Mouse (Mus musculus) right cerebral cortex, postnatal 25 days (tissue): Measurements from ENCODE around the gene Prcd.
"Not testable (repeated sequence)": the region's sequence is repeated elsewhere in the genome, so short reads cannot be mapped to it uniquely, and the experiment has no call there.

Source experiments
- DNase-seq: peaks from one replicate; pipeline ENCODE4 v3.0.0; 2022

The Prcd gene

GRCm38 (mm10) chr11:116626299-116627071, 26.8 kb upstream of the Prcd start, which contains the start of gene Rhbdf2:
Rhbdf2 (minus strand) TSS chr11:116627019.
- DNase-seq, result no peak

GRCm38 (mm10) chr11:116627072-116628020, 26.0 kb upstream of the Prcd start:
- no peak for DNase-seq

GRCm38 (mm10) chr11:116628712-116629111, 24.6 kb upstream of the Prcd start:
- DNase-seq, result peak; percentile 73

GRCm38 (mm10) chr11:116629472-116629871, 23.9 kb upstream of the Prcd start:
- DNase-seq, result no peak

DNA sequence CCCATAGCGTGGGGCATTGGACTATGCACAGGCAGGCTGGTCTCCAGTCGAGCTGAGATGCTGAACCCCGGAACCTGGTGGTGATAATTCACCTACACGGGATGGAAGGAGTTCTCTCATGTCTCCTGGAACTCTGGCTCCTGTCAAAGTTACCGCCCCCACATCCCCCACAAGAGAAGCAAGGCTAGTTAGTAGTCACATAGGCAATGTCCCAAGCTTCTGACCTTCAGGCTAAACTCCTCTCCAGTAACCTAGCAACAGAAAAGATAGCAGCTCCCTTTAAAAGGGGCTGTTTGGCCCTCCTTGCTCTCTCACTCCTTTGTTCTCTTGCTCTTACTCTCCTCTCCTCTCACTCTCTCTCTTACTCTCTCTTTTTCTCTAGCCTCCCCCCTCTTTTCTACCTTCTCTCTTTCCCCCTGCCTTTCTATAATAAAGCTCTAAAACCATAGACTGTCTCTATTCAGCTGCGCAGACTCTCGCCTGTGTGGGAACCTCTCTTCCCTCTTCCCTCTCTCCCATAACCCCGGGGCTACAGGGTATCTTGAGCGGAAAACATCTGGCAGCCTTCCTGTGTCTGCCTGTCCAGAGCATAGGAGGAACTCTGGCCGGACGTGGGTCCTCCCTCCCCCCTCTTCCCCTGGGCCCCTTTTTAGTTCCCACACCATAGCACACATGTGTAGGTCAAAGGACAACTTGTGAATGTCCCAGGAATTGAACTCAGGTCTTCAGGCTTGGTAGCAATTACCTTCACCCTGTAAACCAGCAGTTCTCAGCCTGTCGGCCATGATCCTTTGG, 23.0 kb upstream of the Prcd start:
- no peak for DNase-seq

- DNase-seq, result no peak
Observed at GRCm38 (mm10) chr11:116632962-116633361, 20.4 kb upstream of the Prcd start.

DNA sequence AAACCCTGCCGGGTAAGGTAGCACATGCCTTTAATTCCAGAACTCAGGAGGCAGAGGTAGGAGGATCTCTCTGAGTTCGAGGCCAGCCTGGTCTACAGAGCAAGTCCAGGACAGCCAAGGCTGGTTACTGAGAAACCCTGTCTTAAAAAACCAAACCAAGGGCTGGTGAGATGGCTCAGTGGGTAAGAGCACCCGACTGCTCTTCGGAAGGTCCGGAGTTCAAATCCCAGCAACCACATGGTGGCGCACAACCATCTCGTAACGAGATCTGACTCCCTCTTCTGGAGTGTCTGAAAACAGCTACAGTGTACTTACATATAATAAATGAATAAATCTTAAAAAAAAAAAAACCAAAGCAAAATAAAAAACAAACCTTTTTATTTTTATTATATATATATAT, 16.7 kb upstream of the Prcd start:
- DNase-seq, result not testable (repeated sequence)

- DNase-seq, result no peak
Observed at GRCm38 (mm10) chr11:116641168-116641567, 12.2 kb upstream of the Prcd start.

DNA sequence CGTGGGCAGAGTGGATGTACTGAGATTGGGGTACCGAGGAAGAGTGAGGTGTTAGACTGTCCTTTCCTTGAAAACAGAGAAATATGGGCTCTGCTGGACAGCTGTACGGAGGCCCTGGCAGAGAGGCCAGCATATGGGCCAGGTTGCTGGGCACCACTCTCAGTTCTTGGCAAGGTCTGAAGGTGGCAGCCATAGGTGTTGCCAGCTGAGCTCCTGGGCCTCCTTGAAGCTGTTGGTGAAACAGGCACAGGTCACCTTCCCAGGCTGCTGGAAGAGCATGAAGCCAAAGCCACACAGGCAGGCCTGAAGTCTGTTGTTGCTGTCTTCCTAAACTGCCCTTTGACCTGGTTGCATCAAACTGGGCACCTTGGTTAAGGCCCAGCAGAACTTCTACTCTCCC, 11.6 kb upstream of the Prcd start:
- no peak for DNase-seq

- DNase-seq, result peak; percentile 87
Observed at GRCm38 (mm10) chr11:116642681-116643578, 10.4 kb upstream of the Prcd start.

DNA sequence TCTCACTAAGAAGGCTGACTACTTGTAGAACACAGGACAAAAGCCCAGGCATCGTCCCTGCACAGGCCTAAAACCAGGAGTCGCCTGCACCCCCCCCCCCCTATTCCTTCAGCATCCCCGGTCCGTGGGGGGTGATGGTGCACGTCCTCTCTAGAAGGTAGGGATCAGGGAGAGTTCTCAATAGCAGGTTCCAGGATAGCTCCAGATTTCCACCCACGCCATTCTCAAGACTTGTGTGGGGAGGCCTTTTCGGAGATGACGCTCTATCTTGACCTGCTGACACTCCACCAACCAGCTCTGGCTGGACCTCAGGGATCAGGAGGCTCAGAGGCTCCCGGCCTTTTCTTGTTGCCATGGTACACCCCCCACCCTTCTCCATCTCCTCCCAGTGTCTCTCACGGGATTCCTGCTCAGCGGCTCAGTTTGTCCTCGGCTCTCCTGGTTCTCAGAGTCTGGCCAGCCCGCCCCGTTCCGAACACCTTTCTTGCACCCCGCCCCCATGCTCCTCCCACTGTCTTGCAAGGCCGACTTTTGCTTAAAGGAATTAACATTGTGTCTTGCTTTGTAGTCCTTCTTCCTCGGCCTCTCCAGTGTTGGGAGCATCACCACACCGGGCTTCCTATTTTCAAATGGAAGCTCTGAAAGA, 9.6 kb upstream of the Prcd start:
- DNase-seq, result no peak

DNA sequence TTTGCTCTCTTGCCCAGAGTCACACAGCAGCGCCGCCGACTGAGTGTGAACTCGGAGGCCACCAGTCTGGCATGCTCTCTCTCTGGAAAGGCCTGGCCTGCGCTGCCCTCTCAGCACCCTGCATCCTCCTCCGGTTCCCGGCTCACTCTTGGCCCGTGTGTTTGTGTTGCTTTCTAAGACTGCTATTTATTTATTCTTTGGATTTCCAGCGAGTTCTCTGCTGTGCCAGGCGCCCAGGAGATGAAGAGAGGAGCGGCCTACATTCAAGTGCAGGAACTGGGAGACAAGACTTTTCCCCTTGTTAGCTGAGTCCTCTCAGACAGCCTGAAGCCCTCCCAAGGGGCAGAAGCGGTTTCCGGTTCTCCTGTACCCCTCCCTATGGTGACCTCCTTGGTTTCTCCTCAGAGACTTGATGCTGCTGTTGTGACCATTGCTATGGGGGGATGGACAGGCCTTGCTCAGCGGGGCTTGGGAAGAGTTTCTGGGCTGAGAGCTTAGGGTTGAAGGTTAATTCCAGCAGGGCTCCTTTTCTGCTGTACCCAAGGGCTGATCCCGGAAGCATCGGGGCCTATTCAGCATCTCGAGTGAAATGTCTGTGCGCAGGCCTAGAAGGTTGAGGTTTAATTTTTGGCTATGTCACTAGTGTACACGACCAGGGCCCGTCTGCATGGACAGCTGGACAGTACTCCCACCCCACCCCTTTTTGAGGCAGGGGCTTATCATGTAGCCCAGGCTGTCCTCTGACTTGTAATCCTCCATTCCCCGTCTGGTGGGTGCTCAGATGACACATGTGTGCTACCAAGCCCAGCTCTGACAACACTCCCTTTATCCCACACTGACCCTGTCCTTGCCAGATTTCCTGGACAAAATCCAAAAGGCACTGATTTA, 8.9 kb upstream of the Prcd start:
- DNase-seq, result no peak

DNA sequence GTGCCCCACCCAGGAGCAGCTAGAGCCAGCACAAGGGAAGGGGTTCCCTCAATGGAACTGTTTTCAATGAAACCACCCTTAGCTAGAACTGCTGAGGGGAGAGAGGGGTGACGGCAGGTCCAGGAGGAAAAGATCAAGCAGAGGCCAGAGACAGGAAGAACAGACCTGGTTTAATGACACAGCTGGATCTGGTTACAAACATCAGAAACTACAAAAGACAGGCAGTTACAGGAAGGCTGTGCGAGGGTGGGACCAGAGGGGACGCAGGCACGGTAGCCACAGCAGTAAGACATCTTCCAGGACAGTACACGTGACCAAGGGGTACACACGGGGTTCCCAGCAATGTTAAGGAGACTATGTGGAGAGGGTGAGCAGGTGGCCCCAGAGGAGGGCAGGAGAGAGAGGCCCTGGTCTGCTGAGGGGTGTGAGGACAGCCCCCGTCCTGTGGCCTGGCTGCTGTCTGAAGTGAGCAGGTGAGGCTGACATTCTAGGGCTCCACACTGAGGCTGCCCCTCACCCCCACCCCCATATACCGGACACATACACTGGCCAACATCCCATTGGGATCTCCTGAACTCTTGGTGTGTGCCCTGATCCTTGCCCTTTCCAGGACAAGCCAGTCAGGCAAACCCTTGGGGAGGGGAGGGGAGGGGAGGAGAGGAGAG, 7.8 kb upstream of the Prcd start:
- no peak for DNase-seq

DNA sequence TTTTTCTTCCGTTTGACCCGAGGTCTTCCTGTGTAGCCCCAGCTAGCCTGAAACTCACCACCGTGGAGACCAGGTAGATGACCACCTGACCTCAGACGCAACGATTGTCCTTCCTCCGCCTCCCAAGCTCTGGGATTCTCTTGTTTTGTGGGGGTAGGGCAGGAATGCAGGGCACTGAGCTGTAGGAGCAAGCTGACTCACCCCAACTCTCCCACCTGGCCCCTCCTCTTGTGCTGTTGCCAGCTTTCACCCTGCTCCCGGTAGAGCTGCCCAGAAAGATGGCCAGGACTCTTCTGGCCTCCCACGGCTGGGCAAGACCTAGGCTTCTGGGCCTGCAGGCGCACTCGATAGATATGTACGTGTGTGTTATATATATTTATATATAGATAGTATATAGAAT, 7.2 kb upstream of the Prcd start:
- no peak for DNase-seq

DNA sequence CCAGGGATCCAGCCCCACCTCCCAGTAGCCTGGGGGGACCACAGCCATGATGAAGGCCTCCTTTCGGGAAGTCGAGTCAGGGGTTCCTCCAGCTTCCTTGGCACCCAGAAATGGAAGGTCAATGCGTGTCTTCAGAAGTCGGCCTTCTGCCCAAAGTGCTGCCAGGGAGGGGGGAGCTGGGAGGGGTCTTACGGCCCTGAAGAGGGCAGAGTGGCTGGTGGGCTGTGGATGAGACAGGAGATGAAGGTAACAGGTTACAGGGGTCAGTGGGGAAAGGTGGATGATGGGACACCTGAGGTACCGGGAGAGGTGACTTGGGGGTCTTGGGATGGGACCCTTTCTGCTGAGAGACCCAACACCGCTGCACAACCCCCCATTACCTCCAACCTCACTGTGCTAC, 6.6 kb upstream of the Prcd start:
- DNase-seq, result no peak

DNA sequence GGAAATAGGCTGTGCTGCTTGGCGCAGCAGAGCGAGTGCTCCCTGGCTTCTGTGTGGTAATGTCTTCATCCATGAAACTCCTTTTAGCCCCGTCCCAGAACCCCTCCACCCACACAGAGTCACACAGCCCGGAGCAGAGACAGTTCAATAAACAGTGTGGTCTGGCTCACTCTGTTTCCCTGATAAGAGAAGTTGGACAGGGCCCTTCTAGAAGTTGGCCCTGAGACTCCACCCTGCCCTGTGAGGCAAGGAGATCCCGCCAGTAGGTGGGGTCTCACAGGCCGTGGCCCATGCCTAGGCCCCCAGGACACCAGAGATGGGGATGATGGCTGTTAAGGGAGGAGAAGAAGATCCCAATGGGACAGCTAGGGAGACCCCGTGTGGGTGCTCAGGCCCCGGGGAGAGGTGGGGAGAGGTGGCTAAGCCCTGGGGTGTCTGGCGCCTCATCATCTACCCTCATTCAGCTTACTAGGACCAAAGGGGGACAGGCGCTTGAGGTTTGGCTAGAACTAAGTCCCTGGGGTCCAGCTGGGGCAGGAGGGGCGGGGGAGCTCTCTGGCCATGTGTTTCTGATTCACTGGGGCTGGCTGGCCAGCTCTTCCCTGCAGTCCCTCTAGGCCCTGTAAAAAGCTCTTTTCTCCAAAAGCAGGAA, 5.9 kb upstream of the Prcd start:
- no peak for DNase-seq

GRCm38 (mm10) chr11:116648213-116648921, 5.0 kb upstream of the Prcd start:
- no peak for DNase-seq

DNA sequence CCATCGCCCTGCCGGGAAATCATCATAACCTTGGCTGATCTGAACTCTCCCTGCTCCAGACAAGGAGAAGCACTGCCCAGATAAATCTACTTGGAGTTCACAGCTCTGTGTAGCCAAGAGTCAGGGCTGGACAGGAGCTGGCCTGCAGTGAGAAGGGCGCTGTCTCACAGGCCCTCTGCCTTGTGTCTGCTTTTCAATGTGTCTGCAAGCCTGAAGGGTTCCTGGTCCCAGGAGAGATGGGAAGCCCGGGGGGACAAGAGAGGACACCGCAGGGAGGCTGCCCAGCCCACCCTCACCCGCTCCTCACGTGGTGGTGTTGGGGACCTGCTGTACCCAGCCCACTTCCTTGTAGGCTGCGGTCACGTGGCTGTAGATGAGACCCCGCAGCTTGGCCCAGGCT, 4.4 kb upstream of the Prcd start:
- no peak for DNase-seq
